Mouse (Mus musculus): ENCODE measurements around the gene Atp6v0c. TPM values are rescaled to one million over a fixed set of nuclear protein-coding genes. Genes with fewer than 3 reads are reported as not detected.

Gene Atp6v0c
- polyA plus RNA-seq, 1 experiment from 2014 or later, result 499 TPM

DNA sequence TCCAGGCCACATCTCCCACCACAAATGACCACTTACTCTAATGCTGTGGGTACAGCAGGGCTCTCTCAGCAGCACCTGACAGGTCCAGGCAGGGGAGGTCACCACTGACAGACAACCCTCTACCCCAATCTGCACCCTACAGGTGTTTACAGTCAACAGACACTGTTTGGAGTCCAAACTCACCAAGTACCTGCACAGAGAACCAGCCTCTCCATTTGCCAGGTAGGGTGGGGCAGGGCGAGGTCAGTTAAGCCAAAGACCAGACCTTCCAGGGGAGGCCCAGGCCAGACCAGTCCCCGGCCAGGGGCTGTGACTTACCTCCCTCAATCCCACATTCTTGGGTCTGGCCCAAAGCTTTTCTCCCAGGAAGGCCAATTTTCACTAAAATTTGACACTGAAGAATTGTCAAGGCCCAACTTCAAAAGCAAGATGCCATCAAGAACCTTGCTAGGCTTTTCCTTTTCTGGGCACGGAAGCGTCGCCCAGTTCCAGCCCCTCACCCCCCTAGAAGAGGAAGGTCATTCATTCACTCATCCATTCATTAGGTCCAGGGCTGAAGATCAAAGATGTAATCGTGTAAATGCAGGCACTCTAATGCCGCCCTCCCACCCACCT lies 1.5 kb downstream of the Atp6v0c start:
- peak overlapping the region; percentile 94; the same call in 1 of the 2 replicates for H3K27ac ChIP-seq (ENCODE audit: low read depth, low read length)

DNA sequence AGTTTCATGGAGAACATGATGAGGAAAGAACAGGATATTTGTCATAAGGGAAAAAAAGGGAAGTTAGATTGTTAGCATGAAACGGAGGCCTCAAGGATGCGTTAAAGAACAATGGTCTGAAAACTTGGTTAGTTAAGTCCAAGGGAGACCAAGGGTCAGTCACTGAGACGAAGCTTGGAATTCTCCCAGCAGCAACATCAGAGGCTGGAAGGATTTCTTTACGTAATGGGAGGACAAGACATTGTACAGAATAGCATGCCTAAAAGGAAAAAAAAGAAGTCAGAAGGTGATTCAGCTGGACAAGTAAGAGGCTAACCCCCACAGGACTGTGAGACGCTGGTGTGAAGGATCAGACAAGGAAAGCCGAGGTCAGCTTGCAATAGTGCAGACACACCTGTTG lies 2.4 kb downstream of the Atp6v0c start:
- no peak for DNase-seq (ENCODE audit: low spot score)
- Histone ChIP-seq H3K36me3 (ENCODE audit: control insufficient read depth, insufficient read depth, low read length) (peaks cover 23% of the 10 kb centered on the region; the same call in 1 of the 2 replicates), H3K27me3 (replicated peaks; ENCODE audit: control insufficient read depth, insufficient read depth, low read length) (no peaks in the 10 kb centered on the region), H3K4me2 (peak overlapping the region; percentile 76), H3K4me1 (replicated peaks; ENCODE audit: control insufficient read depth, insufficient read depth, low read length) (peaks cover 26% of the 10 kb centered on the region), H3K9ac (ENCODE audit: low read depth, low read length) (0 out of 2 replicates have a peak overlapping the region, but pooled peaks have one; percentile 91), H3K27ac (ENCODE audit: low read depth, low read length) (no peak overlapping the region; the same call in 1 of the 2 replicates), H3K9me3 (ENCODE audit: control insufficient read depth, low read length) (no peaks in the 10 kb centered on the region), H3K4me3 (ENCODE audit: low read depth, low read length) (peak overlapping the region; percentile 82; the same call in 1 of the 2 replicates)
- WGBS, result 77% methylated on average over 6 of the region's 6 CpGs
- ATAC-seq (replicated peaks; ENCODE audit: low FRiP score), result no peak

More for the DNA sequence above, 1.5 kb downstream of the Atp6v0c start:
- Histone ChIP-seq H3K9ac (ENCODE audit: low read depth, low read length) (peak overlapping the region; percentile 91), H3K4me1 (replicated peaks; ENCODE audit: control insufficient read depth, insufficient read depth, low read length) (peaks cover 20% of the 10 kb centered on the region), H3K9me3 (ENCODE audit: control insufficient read depth, low read length) (no peaks in the 10 kb centered on the region), H3K4me2 (peak overlapping the region; percentile 76), H3K36me3 (ENCODE audit: control insufficient read depth, insufficient read depth, low read length) (peaks cover 23% of the 10 kb centered on the region; the same call in 1 of the 2 replicates), H3K4me3 (ENCODE audit: low read depth, low read length) (peak overlapping the region; percentile 82), H3K27me3 (replicated peaks; ENCODE audit: control insufficient read depth, insufficient read depth, low read length) (no peaks in the 10 kb centered on the region)
- 51% methylated on average over 7 of the region's 7 CpGs for WGBS
- ATAC-seq (replicated peaks; ENCODE audit: low FRiP score) (no peak), DNase-seq (ENCODE audit: low spot score) (no peak)

DNA sequence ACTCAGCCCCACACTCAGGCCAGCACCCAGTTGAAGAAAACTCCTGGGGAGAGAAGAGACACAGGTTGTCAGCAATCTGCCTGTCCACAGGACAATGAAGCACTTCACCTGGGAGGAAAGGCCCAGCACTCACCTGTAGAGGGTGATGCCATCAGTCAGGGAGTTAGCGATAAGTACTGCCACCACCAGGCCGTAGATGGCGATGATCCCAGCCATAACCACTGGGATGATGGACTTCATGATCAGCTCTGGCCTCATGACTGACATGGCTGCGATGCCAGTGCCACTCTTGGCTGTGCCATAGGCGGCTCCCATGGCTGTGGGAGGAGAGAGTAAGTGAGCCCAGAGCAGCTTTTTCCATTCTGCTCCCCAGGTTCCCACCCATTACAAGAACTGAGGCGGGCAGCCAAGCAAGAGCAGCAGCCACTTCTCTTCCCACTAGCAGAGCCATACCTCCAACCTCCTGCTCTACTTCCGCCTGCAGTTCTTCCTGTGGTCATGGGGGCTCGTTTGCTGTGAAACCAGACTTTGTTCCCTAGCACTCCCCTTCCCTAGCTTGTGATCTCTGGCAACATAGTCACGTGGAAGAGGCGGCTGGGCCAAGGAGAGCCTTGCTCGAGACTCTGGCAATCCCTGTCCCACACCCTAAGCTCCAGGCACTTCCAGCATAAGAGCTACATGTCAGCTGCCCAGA lies 4.8 kb downstream of the Atp6v0c start:
- no peak for ATAC-seq (replicated peaks; ENCODE audit: low FRiP score)
- Histone ChIP-seq H3K9ac (ENCODE audit: low read depth, low read length) (no peak overlapping the region), H3K36me3 (ENCODE audit: control insufficient read depth, insufficient read depth, low read length) (peaks cover 23% of the 10 kb centered on the region; the same call in 1 of the 2 replicates), H3K4me2 (no peak overlapping the region), H3K27ac (ENCODE audit: low read depth, low read length) (no peak overlapping the region; the same call in 1 of the 2 replicates), H3K4me3 (ENCODE audit: low read depth, low read length) (no peak overlapping the region), H3K27me3 (replicated peaks; ENCODE audit: control insufficient read depth, insufficient read depth, low read length) (no peaks in the 10 kb centered on the region), H3K9me3 (ENCODE audit: control insufficient read depth, low read length) (no peaks in the 10 kb centered on the region), H3K4me1 (replicated peaks; ENCODE audit: control insufficient read depth, insufficient read depth, low read length) (peaks cover 18% of the 10 kb centered on the region)
- no peak for DNase-seq (ENCODE audit: low spot score)
- WGBS, result 72% methylated on average over 11 of the region's 11 CpGs

DNA sequence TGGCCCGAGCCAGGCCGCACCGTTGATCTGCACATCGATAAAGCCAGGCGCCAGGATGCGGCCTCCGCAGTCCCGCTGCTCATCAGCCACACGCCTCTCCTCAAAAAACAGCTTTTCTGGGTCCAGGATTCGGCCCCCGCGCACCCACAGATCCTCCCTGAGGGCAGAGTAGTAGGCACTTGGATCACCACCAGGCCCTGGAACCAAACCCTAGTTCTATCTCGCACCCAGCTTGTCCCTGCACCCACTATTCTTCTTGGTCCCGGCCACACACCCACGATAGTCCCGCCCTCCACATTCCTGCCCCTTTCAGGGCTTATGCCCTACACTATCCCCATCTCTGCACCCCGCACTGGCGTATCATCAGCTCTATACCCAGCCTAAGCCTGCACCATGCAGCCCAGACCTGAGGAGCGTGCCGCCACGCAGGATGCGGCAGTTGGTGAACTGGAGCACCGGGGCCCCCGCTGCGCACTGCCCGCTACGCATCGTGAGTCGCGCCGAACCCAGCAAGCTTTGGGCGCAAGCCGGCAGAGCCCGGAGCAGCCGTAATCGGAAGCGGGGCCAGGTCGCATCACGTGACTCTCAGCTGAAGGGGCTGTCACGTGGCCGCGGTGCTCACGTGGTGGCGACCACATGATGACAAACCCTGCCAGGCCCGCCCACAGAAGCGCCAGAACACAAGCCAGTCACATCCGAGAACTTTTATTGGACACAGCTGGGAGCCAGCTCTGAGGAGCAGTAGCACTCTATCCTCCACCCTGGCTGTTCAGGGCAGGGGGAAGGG lies 6.1 kb downstream of the Atp6v0c start, which contains the start of gene Amdhd2:
TSS of gene Amdhd2 (minus strand) at position 591 of the 787 bp plus-strand sequence.
- Histone ChIP-seq H3K9me3 (ENCODE audit: control insufficient read depth, low read length) (no peaks in the 10 kb centered on the region), H3K9ac (ENCODE audit: low read depth, low read length) (peak within 1 kb of the TSS; percentile 85), H3K4me1 (replicated peaks; ENCODE audit: control insufficient read depth, insufficient read depth, low read length) (peaks cover 18% of the 10 kb centered on the region), H3K27ac (ENCODE audit: low read depth, low read length) (peak within 1 kb of the TSS; percentile 92), H3K36me3 (ENCODE audit: control insufficient read depth, insufficient read depth, low read length) (peaks cover 23% of the 10 kb centered on the region; the same call in 1 of the 2 replicates), H3K27me3 (replicated peaks; ENCODE audit: control insufficient read depth, insufficient read depth, low read length) (no peaks in the 10 kb centered on the region), H3K4me2 (peak within 1 kb of the TSS; percentile 99), H3K4me3 (ENCODE audit: low read depth, low read length) (peak within 1 kb of the TSS; percentile 74)
- ATAC-seq (replicated peaks; ENCODE audit: low FRiP score), result peak; percentile 87
- DNase-seq (ENCODE audit: low spot score), result peak; percentile 98
- under 1% methylated on average over 47 of the region's 47 CpGs for WGBS

DNA sequence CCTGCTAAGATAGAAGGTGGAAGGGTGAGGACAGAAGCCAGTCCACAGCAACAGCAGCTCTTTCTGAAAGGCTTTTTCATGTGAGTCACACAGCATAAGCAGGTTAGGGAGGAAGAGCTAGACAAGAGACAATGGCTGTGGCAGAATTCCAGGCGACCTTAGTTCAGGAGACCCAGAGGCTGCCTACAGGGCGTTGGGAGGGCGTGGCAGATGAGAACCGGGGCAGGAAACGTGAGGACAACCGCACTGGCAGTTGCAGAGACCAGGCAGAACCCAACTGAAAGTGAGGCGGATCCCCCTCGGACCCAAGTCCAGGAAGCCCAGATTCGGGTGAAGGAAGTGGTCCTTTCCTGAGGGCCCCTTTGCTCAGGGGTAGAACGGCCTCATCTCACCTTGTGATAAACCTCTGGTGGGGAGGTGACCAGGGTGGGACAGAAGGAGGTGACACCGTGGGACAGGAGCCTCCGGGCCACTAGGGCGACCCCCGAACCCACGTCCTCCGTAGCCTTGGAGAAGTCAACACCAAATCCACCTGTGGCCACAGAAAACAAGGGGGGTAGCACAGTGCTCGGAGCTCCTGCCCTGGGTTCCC lies 6.8 kb downstream of the Atp6v0c start:
- peak overlapping the region; percentile 99 for H3K4me2 ChIP-seq
- ATAC-seq (replicated peaks; ENCODE audit: low FRiP score) (peak; percentile 10; the same call in 1 of the 2 replicates), DNase-seq (ENCODE audit: low spot score) (no peak)
- peak overlapping the region; percentile 74 for H3K4me3 ChIP-seq (ENCODE audit: low read depth, low read length)
- H3K27ac ChIP-seq (ENCODE audit: low read depth, low read length), result peak overlapping the region; percentile 92
- 11% methylated on average over 17 of the region's 17 CpGs for WGBS
- H3K4me1 ChIP-seq (replicated peaks; ENCODE audit: control insufficient read depth, insufficient read depth, low read length), result peaks cover 12% of the 10 kb centered on the region
- peaks cover 23% of the 10 kb centered on the region; the same call in 1 of the 2 replicates for H3K36me3 ChIP-seq (ENCODE audit: control insufficient read depth, insufficient read depth, low read length)
- H3K9me3 ChIP-seq (ENCODE audit: control insufficient read depth, low read length), result no peaks in the 10 kb centered on the region
- H3K9ac ChIP-seq (ENCODE audit: low read depth, low read length), result peak overlapping the region; percentile 85
- no peaks in the 10 kb centered on the region for H3K27me3 ChIP-seq (replicated peaks; ENCODE audit: control insufficient read depth, insufficient read depth, low read length)

DNA sequence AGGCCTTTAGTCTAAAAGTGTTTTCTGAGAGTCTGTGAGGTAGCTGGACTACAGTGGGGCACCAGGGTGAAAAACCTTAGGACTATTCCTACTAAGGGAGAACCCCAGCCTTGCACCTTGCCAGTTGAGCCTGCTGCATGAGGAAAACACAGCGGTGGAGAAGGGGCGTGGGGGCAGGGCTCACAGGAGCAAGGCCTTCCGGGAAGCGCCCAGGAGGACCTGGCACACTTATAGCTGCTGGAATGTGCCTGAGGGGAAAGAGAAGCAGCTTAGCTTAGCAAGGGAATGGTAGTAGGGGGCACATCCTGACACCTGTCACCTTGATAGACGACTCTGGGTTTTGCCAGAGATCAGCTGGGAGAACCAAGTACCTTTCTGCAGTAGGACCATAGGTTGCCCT lies 8.0 kb downstream of the Atp6v0c start:
- peaks cover 14% of the 10 kb centered on the region; the same call in 1 of the 2 replicates for H3K36me3 ChIP-seq (ENCODE audit: control insufficient read depth, insufficient read depth, low read length)
- peaks cover 6% of the 10 kb centered on the region for H3K4me1 ChIP-seq (replicated peaks; ENCODE audit: control insufficient read depth, insufficient read depth, low read length)
- H3K27ac ChIP-seq (ENCODE audit: low read depth, low read length), result no peak overlapping the region
- no peak for ATAC-seq (replicated peaks; ENCODE audit: low FRiP score)
- no peak for DNase-seq (ENCODE audit: low spot score)
- H3K4me3 ChIP-seq (ENCODE audit: low read depth, low read length), result no peak overlapping the region
- 82% methylated on average over 5 of the region's 5 CpGs for WGBS
- no peak overlapping the region; the same call in 1 of the 2 replicates for H3K4me2 ChIP-seq
- no peaks in the 10 kb centered on the region for H3K9me3 ChIP-seq (ENCODE audit: control insufficient read depth, low read length)
- H3K27me3 ChIP-seq (replicated peaks; ENCODE audit: control insufficient read depth, insufficient read depth, low read length), result no peaks in the 10 kb centered on the region
- no peak overlapping the region for H3K9ac ChIP-seq (ENCODE audit: low read depth, low read length)

DNA sequence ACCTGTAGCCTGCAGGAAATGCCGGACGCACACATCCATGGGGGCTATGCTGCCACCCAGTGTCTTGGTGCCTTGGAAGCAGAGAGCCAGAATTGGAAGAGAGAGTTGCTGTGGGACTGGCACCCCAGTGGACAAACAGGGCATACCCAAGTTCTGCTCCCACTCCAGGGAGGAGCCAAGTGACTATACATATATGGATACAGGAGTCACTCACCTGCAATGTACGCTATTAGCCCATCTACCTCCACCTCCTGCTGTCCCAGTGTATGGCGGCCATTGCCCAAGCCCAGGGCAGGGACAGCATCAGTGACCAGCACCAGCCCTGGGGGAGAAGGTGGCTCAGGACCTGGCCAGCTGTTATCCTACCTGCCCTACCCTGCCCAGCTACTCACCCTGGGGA lies 12.0 kb downstream of the Atp6v0c start:
- ATAC-seq (replicated peaks; ENCODE audit: low FRiP score) (no peak), DNase-seq (ENCODE audit: low spot score) (no peak)
- 84% methylated on average over 4 of the region's 4 CpGs for WGBS
- Histone ChIP-seq H3K4me3 (ENCODE audit: low read depth, low read length) (no peak overlapping the region), H3K27me3 (replicated peaks; ENCODE audit: control insufficient read depth, insufficient read depth, low read length) (no peaks in the 10 kb centered on the region), H3K27ac (ENCODE audit: low read depth, low read length) (no peak overlapping the region), H3K4me1 (replicated peaks; ENCODE audit: control insufficient read depth, insufficient read depth, low read length) (peaks cover 5% of the 10 kb centered on the region), H3K4me2 (no peak overlapping the region), H3K9me3 (ENCODE audit: control insufficient read depth, low read length) (no peaks in the 10 kb centered on the region), H3K36me3 (ENCODE audit: control insufficient read depth, insufficient read depth, low read length) (peaks cover 5% of the 10 kb centered on the region; the same call in 1 of the 2 replicates), H3K9ac (ENCODE audit: low read depth, low read length) (no peak overlapping the region)

DNA sequence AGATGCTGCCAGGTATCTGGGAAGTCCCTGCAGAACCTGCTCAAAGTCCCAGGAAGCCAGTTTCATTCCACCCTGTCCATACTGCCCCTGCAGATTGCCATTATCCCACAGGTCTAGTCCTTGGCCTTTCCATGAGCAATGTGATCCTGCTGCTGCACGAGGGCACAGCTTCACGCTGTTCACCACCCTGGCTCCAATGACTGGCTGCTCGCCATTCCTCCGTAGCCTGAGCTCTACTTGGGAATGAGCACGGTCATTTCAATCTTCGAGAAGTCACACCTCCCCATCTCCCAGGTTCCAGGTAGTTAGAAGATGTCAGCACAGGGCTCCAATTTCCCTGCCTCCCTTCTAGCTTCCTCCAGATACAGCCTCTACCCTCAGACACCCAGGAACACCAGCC lies 12.4 kb downstream of the Atp6v0c start:
- H3K4me3 ChIP-seq (ENCODE audit: low read depth, low read length), result no peak overlapping the region
- WGBS, result 92% methylated on average over 6 of the region's 6 CpGs
- H3K36me3 ChIP-seq (ENCODE audit: control insufficient read depth, insufficient read depth, low read length), result peaks cover 5% of the 10 kb centered on the region; the same call in 1 of the 2 replicates
- H3K9ac ChIP-seq (ENCODE audit: low read depth, low read length), result no peak overlapping the region
- ATAC-seq (replicated peaks; ENCODE audit: low FRiP score) (no peak), DNase-seq (ENCODE audit: low spot score) (no peak)
- H3K27me3 ChIP-seq (replicated peaks; ENCODE audit: control insufficient read depth, insufficient read depth, low read length), result no peaks in the 10 kb centered on the region
- H3K4me1 ChIP-seq (replicated peaks; ENCODE audit: control insufficient read depth, insufficient read depth, low read length), result peaks cover 7% of the 10 kb centered on the region
- no peaks in the 10 kb centered on the region for H3K9me3 ChIP-seq (ENCODE audit: control insufficient read depth, low read length)
- no peak overlapping the region for H3K4me2 ChIP-seq
- no peak overlapping the region for H3K27ac ChIP-seq (ENCODE audit: low read depth, low read length)

All from liver, embryonic 11.5 days (tissue).